Mouse (Mus musculus) hindbrain, embryonic 16.5 days (tissue): ENCODE measurements around the gene Rpl6. TPM values are rescaled to one million over a fixed set of nuclear protein-coding genes. Genes with fewer than 3 reads are reported as not detected.
"Not testable (repeated sequence)": the region's sequence is repeated elsewhere in the genome, so short reads cannot be mapped to it uniquely, and the experiment has no call there.

ENCODE experiments used
- ATAC-seq: fragments of 200-750 bp; cut with Nextera tagmentation; 2 replicates; pipeline ENCODE4 v1.8.0; 2017; ENCODE audit warnings: moderate TSS enrichment, moderate library complexity
- H3K27ac ChIP-seq: fragments of 300-500 bp; sonication (generic); 2 replicates; pipeline ENCODE4 v1.5.1; 2014; ENCODE audit warnings: low read depth, mild to moderate bottlenecking, control low read depth, low read length, moderate library complexity
- H3K27me3 ChIP-seq: fragments of 300-500 bp; sonication (generic); replicated peaks from 2 replicates; pipeline ENCODE4 v1.6.1; 2014; ENCODE audit warnings: low read length; ENCODE audit not compliant: control insufficient read depth, insufficient read depth
- H3K36me3 ChIP-seq: fragments of 300-500 bp; sonication (generic); 2 replicates; pipeline ENCODE4 v1.6.1; 2014; ENCODE audit warnings: mild to moderate bottlenecking, low read length, moderate library complexity, mixed read lengths; ENCODE audit not compliant: control insufficient read depth, insufficient read depth
- H3K4me1 ChIP-seq: fragments of 300-500 bp; sonication (generic); 2 replicates; pipeline ENCODE4 v1.6.1; 2014; ENCODE audit warnings: low read depth, low read length; ENCODE audit not compliant: control insufficient read depth, insufficient read depth
- H3K4me2 ChIP-seq: fragments of 300-500 bp; sonication (generic); 2 replicates; pipeline ENCODE4 v1.6.1; 2014; ENCODE audit warnings: mild to moderate bottlenecking, low read length, control low read depth, moderate library complexity
- H3K4me3 ChIP-seq: fragments of 300-500 bp; sonication (generic); 2 replicates; pipeline ENCODE4 v1.5.1; 2014; ENCODE audit warnings: mild to moderate bottlenecking, low read length, control low read depth, moderate library complexity
- H3K9ac ChIP-seq: fragments of 300-500 bp; sonication (generic); 2 replicates; pipeline ENCODE4 v1.6.1; 2014; ENCODE audit warnings: low read depth, mild to moderate bottlenecking, control low read depth, low read length, moderate library complexity
- H3K9me3 ChIP-seq: fragments of 300-500 bp; sonication (generic); 2 replicates; pipeline ENCODE4 v1.6.1; 2014; ENCODE audit warnings: mild to moderate bottlenecking, low read length, moderate library complexity; ENCODE audit not compliant: control insufficient read depth
- WGBS: fragments of 180-500 bp; shearing (Covaris S2); extraction: QIAGEN DNeasy Blood & Tissue Kit; methylation state at CpG from one replicate; pipeline ENCODE4 v1.1.7; 2014; 5-methylcytosine and 5-hydroxymethylcytosine counted together
- polyA plus RNA-seq: library from polyadenylated mRNA; unstranded; fragments of >200 nt; fragmentation: Nextera tagmentation; extraction: Ambion mirVana; gene quantifications from 2 replicates; pipeline ENCODE4 v1.2.1, GENCODE M21; 2015

Rpl6 gene
- polyA plus RNA-seq, 1 experiment from 2014 or later = 318 TPM

DNA sequence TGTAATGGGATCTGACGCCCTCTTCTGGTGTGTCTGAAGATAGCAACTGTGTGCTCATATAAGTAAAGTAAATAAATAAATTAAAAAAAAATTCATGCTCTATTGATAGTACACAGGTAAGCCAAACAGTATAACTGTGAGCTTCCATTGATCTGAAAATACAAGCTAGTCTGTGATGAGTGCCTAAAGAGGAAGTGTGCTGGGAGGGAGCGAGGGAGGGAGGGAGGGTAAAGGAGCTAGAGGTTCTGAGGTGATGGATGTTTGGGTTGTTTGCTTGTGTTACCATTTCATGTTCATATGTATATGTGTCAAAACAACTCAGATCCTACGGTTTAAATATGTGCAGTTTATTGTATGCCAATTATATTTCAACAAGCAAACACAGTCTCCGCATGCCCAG is 22.6 kb downstream of the Rpl6 start:
- H3K9me3 ChIP-seq = no peaks in the 10 kb centered on the region
- H3K4me3 ChIP-seq = no peak overlapping the region
- no peak overlapping the region for H3K4me2 ChIP-seq
- no peak for ATAC-seq
- no peaks in the 10 kb centered on the region for H3K36me3 ChIP-seq
- no peak overlapping the region for H3K9ac ChIP-seq
- H3K27me3 ChIP-seq = no peaks in the 10 kb centered on the region
- no peak overlapping the region for H3K27ac ChIP-seq
- H3K4me1 ChIP-seq = peaks cover 11% of the 10 kb centered on the region
- 90% methylated on average over 4 of the region's 4 CpGs for WGBS

DNA sequence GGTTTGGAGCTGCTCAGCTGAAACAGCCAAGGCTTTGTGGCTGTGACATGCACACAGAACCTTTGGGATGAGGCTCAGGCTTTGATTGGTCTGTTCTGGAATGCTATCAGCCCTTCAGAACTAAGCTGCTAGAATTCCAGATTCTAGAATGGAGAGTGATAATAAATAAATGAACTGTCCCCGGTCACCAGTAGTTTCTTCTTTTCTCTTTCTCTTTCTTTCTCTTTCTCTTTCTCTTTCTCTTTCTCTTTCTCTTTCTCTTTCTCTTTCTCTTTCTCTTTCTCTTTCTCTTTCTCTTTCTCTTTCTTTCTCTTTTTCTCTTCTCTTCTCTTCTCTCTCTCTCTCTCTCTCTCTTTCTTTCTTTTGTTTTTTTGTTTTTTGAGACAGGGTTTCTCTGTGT is 23.0 kb downstream of the Rpl6 start:
- not testable (repeated sequence) for H3K36me3 ChIP-seq, H3K9me3 ChIP-seq, H3K4me2 ChIP-seq, H3K27me3 ChIP-seq, ATAC-seq, H3K4me1 ChIP-seq, H3K4me3 ChIP-seq, H3K9ac ChIP-seq, H3K27ac ChIP-seq
- 89% methylated on average over 1 of the region's 1 CpGs for WGBS

DNA sequence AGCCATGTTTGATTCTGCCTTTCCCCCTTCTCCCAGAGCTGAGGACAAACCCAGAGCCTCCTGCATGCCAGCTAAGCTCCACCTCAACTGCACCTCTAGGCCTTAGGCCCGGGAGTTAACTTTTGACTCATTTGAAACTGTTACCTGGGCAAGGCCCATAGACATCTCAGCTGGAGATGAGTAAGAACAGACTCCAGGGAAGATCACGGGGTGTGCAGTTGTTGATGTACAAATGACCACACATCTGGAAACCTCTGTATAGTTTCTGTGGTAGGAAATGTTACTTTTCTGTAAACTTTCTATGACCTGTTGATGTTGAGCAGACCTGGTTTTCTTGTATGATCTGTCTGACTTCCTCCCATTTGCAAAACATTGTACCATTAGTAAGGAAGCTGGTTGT is 24.9 kb downstream of the Rpl6 start:
- 89% methylated on average over 2 of the region's 2 CpGs for WGBS
- H3K4me3 ChIP-seq = no peak overlapping the region
- ATAC-seq = no peak
- no peaks in the 10 kb centered on the region for H3K27me3 ChIP-seq
- H3K27ac ChIP-seq = no peak overlapping the region
- no peak overlapping the region for H3K9ac ChIP-seq
- H3K36me3 ChIP-seq = no peaks in the 10 kb centered on the region
- no peaks in the 10 kb centered on the region; the same call in 1 of the 2 replicates for H3K4me1 ChIP-seq
- H3K9me3 ChIP-seq = no peaks in the 10 kb centered on the region
- H3K4me2 ChIP-seq = no peak overlapping the region

DNA sequence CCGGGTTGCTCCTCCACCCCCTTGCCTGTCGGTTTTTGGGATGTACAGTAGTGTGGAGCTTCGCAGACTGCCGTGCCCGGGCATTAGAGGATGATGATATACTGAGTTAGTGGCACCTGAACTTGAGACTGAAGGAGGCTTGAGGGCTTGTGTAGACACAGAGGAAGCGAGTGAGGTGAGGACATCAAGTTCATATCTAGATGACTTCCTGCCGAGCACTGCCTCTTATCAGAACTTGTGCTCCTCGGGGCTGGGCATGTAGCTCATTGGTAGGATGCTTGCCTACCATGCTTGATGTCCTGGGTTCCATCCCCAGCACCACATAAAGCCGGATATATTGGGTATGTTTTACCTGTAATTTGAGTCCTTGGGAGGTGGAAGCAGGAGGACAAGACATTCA is 26.5 kb downstream of the Rpl6 start:
- Histone ChIP-seq H3K4me2 (no peak overlapping the region), H3K9me3 (no peaks in the 10 kb centered on the region), H3K27ac (no peak overlapping the region), H3K4me3 (no peak overlapping the region), H3K4me1 (no peaks in the 10 kb centered on the region), H3K36me3 (no peaks in the 10 kb centered on the region), H3K27me3 (no peaks in the 10 kb centered on the region), H3K9ac (no peak overlapping the region)
- no peak for ATAC-seq
- 89% methylated on average over 9 of the region's 9 CpGs for WGBS

DNA sequence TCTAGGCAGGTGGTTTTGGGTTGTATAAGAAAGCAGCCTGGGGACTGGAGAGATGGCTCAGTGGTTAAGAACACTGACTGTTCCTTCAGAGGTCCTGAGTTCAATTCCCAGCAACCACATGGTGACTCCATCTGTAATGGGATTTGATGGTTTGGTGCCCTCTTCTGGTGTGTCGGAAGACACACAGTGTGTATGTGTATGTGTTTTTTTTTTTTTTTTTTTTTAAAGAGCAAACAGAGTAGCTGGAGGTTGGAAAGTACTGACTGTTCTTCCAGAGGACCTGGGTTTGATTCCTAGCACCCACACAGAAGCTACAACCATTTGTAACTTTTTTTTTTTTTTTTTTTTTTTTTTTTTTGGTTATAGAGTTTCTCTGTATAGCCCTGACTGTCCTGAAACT is 28.5 kb downstream of the Rpl6 start:
- no peak overlapping the region for H3K27ac ChIP-seq
- no peaks in the 10 kb centered on the region for H3K9me3 ChIP-seq
- ATAC-seq = no peak
- H3K9ac ChIP-seq = no peak overlapping the region
- no peak overlapping the region for H3K4me2 ChIP-seq
- no peaks in the 10 kb centered on the region for H3K27me3 ChIP-seq
- H3K4me3 ChIP-seq = no peak overlapping the region
- H3K4me1 ChIP-seq = no peaks in the 10 kb centered on the region
- H3K36me3 ChIP-seq = no peaks in the 10 kb centered on the region
- WGBS = 100% methylated on average over 1 of the region's 1 CpGs

DNA sequence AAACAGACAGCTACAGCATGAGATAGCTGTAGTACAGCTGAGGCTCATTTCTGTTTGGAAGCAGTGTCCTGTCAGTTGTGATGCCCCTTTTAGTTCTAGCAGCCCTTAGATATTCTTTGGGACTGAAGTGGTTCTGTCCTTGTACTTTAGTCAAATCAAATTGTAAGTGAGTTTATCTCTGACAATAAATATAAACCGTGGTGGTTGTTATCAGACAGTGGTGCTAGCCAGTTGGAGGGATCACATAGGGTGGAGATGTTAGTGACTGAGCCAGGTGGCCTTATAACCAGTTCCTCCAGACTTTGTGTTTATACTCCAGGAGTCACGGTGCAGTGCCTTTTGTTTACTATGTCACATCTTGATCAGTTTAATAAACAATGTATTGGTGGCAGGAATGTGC is 29.4 kb downstream of the Rpl6 start:
- Histone ChIP-seq H3K4me2 (no peak overlapping the region), H3K9me3 (no peaks in the 10 kb centered on the region), H3K27ac (no peak overlapping the region), H3K9ac (no peak overlapping the region), H3K4me3 (no peak overlapping the region), H3K36me3 (no peaks in the 10 kb centered on the region), H3K4me1 (no peaks in the 10 kb centered on the region), H3K27me3 (no peaks in the 10 kb centered on the region)
- no peak for ATAC-seq
- 92% methylated on average over 2 of the region's 2 CpGs for WGBS

DNA sequence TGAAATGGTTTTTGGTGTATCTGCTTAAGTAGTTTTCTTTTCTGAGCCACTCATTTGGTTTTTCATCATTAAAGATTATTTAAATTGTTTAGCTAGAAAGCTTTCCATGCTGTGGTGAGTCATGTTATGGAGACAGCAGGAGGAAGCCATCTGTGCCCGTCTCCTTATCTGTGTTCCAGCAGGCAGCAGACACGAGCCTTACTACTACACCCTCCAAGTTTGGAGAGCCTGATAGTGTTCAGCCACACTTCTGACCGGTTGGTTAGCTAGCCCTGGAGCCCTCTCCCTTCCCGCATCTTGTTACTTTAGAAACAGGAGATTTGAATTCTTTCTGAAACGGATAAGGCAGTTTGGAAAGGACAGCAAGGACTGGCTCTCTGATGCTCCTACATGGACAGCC is 31.9 kb downstream of the Rpl6 start:
- H3K4me2 ChIP-seq = no peak overlapping the region
- no peaks in the 10 kb centered on the region; the same call in 1 of the 2 replicates for H3K4me1 ChIP-seq
- WGBS = 81% methylated on average over 5 of the region's 5 CpGs
- H3K27ac ChIP-seq = no peak overlapping the region
- no peak overlapping the region for H3K9ac ChIP-seq
- ATAC-seq = no peak
- H3K9me3 ChIP-seq = no peaks in the 10 kb centered on the region
- H3K36me3 ChIP-seq = no peaks in the 10 kb centered on the region
- H3K27me3 ChIP-seq = no peaks in the 10 kb centered on the region
- no peak overlapping the region for H3K4me3 ChIP-seq

DNA sequence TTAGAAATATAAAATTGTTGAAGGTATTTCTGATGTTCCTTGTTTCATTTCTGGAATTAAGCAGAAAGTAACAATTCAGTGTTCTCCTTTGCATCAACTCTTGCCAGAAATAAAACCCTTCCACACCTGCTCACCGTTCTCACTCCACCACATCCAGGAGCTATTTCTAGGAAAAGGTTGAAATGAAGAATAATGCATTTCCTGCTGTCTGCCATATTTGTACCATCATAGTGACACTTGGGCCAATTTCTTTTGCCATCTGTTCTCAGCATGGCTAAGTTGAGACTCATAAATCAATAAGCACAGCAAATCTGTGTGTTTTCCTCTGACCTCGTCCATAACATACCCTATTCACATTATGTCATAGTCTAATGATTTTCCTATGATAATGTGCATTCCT is 33.9 kb downstream of the Rpl6 start:
- Histone ChIP-seq H3K4me3 (no peak overlapping the region), H3K9ac (no peak overlapping the region), H3K27me3 (no peaks in the 10 kb centered on the region), H3K27ac (no peak overlapping the region), H3K36me3 (no peaks in the 10 kb centered on the region), H3K4me1 (no peaks in the 10 kb centered on the region; the same call in 1 of the 2 replicates), H3K4me2 (no peak overlapping the region), H3K9me3 (no peaks in the 10 kb centered on the region)
- 69% methylated on average over 2 of the region's 2 CpGs for WGBS
- no peak for ATAC-seq

DNA sequence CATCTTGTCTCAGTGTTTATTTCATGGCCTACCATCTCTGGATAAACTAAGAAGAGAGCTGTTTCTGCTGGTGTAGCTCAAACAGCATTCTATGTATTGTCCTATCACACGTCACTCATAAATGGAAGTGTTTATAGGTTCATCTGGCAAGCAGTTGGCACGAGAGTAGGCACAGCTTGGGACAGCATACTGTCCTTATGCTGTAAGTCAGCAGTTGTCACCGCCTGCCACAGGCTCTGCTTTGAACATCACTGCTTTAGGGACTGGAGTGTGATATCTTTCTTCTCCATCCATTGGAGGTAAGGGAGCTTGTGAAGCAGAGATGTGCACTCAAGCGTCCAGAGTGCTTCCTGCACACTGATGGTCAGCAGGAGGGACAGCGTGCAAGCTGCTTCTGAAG is 35.6 kb downstream of the Rpl6 start:
- 73% methylated on average over 5 of the region's 5 CpGs for WGBS
- no peaks in the 10 kb centered on the region for H3K27me3 ChIP-seq
- H3K36me3 ChIP-seq = no peaks in the 10 kb centered on the region
- H3K9me3 ChIP-seq = no peaks in the 10 kb centered on the region
- no peaks in the 10 kb centered on the region; the same call in 1 of the 2 replicates for H3K4me1 ChIP-seq
- no peak overlapping the region for H3K4me3 ChIP-seq
- H3K27ac ChIP-seq = no peak overlapping the region
- ATAC-seq = no peak
- no peak overlapping the region for H3K9ac ChIP-seq
- no peak overlapping the region for H3K4me2 ChIP-seq

DNA sequence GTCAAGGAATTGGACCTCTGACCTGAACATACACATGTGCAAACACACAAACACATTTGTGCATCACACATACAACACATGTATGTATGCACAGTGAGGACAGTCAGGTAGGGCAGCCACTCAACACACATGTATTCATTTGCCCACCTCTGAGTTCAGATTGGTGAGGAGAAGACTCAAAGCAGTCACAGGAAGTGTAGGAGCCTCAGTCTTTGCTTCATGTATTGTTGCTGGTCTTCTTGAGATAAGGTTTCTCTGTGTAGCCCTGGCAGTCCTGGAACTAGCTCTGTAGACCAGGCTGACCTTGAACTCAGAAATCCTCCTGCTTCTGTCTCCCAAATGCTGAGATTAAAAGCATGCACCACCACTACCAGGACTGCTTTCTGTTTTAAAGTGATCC is 36.9 kb downstream of the Rpl6 start:
- Histone ChIP-seq H3K4me3 (no peak overlapping the region), H3K4me1 (no peaks in the 10 kb centered on the region; the same call in 1 of the 2 replicates), H3K4me2 (no peak overlapping the region), H3K27ac (no peak overlapping the region), H3K9ac (no peak overlapping the region), H3K36me3 (no peaks in the 10 kb centered on the region), H3K9me3 (no peaks in the 10 kb centered on the region), H3K27me3 (no peaks in the 10 kb centered on the region)
- ATAC-seq = no peak
